Comparison of ENCODE assay signal across 21 mouse cellular contexts in the genomic region with DNA sequence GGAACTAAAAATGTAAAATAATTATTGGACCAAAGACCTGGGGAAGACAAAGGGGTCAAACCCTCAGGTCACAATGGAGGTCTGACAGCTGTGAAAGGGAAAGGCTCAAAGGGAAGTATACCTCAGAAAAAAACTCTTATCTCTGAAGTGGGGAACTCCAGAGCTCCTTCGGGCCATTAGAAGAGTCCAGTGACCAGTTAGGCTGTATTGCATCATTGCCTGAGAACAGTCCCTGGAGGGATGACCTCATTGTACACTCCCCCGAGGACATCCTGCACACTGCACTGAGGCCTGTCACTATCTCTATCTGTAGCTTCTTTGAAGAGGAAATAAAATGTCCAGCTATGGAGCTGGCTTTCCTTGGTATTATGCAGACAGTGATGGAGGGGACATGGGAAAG.
DNase-seq lines count a peak whose midpoint lies in the region; ATAC-seq and TF ChIP-seq lines count a peak whose summit lies in the region.
"Had no signal": no experiment of that assay in that cellular context is flagged by ENCODE, and none has a peak within 500 bp of the region (broad histone marks: within the 10 kb centered on the region; RNA-seq: fewer than 3 reads in every experiment).

No protein-coding gene starts in this region.

- H3K4me1 ChIP-seq in heart, embryonic 11.5 days (ENCODE audit: control insufficient read depth, insufficient read depth, low read length), result peaks cover 3% of the 10 kb centered on the region; the same call in 1 of the 2 replicates
- H3K4me1 ChIP-seq: embryonic facial prominence, embryonic 12.5 days; heart, embryonic 13.5 days; hindbrain, embryonic 13.5 days; intestine, embryonic 15.5 days; kidney, embryonic 15.5 days; midbrain, embryonic 10.5 days had no signal

- peak; percentile 7 for DNase-seq in heart, adult 8-10 months (ENCODE audit: low spot score)
- peak; percentile 4 for DNase-seq in adrenal gland, postnatal 25 days
- DNase-seq in retina, embryonic 14.5 days (ENCODE audit: low spot score), result peak; percentile 12
- no peak for DNase-seq in right cerebral cortex, postnatal 25 days
- DNase-seq in thymus, postnatal 25 days, result no peak
- DNase-seq: cerebellum, adult 2 months; forebrain, postnatal 0 days; gastrocnemius, adult 2 months; layer of hippocampus, postnatal 36 days; left cerebral cortex, postnatal 4 days; lung, adult 18-20 months; lung, postnatal 36 days; thymus, adult 2 months had no signal

- no peaks in the 10 kb centered on the region for H3K27me3 ChIP-seq in heart, embryonic 11.5 days (ENCODE audit: control insufficient read depth, insufficient read depth, low read length)
- H3K27me3 ChIP-seq in C2C12 (ENCODE audit: control insufficient read depth, insufficient read depth, insufficient read length), result no peaks in the 10 kb centered on the region
- H3K27me3 ChIP-seq: embryonic facial prominence, embryonic 12.5 days; heart, embryonic 13.5 days; hindbrain, embryonic 13.5 days; intestine, embryonic 15.5 days; kidney, embryonic 15.5 days had no signal

- H3K36me3 ChIP-seq in heart, embryonic 11.5 days (ENCODE audit: control insufficient read depth, insufficient read depth, low read length), result no peaks in the 10 kb centered on the region
- no peaks in the 10 kb centered on the region for H3K36me3 ChIP-seq in C2C12 (ENCODE audit: control insufficient read depth, insufficient read depth)
- H3K36me3 ChIP-seq: embryonic facial prominence, embryonic 12.5 days; heart, embryonic 13.5 days; hindbrain, embryonic 13.5 days; intestine, embryonic 15.5 days; kidney, embryonic 15.5 days; midbrain, embryonic 10.5 days had no signal

- no peak overlapping the region for H3K4me2 ChIP-seq in heart, embryonic 11.5 days
- H3K4me2 ChIP-seq: embryonic facial prominence, embryonic 12.5 days; heart, embryonic 13.5 days; hindbrain, embryonic 13.5 days; intestine, embryonic 15.5 days; kidney, embryonic 15.5 days had no signal

- H3K79me2 ChIP-seq in C2C12 (ENCODE audit: control insufficient read depth, insufficient read depth), result no peaks in the 10 kb centered on the region

- WGBS in heart, embryonic 11.5 days (ENCODE audit: insufficient replicate concordance), result 31% methylated on average over 2 of the region's 2 CpGs

- no peak for TF ChIP-seq CTCF in C2C12 (IDR thresholded peaks at IDR 0.05; ENCODE audit: control insufficient read depth, insufficient read depth, insufficient read length)

- H3K9ac ChIP-seq in heart, embryonic 11.5 days (ENCODE audit: low read depth, low read length), result no peak overlapping the region
- H3K9ac ChIP-seq: embryonic facial prominence, embryonic 12.5 days; forebrain, postnatal 0 days; heart, embryonic 13.5 days; hindbrain, embryonic 13.5 days; intestine, embryonic 15.5 days; kidney, embryonic 15.5 days had no signal

- H3K4me3 ChIP-seq in heart, embryonic 11.5 days (ENCODE audit: low read depth, low read length), result no peak overlapping the region
- no peak overlapping the region for H3K4me3 ChIP-seq in C2C12 (ENCODE audit: insufficient read depth, poor library complexity, severe bottlenecking)
- H3K4me3 ChIP-seq: embryonic facial prominence, embryonic 12.5 days; gastrocnemius, adult 2 months; heart, embryonic 13.5 days; hindbrain, embryonic 13.5 days; intestine, embryonic 15.5 days; kidney, embryonic 15.5 days; midbrain, embryonic 10.5 days had no signal

- H3K79me3 ChIP-seq in C2C12 (ENCODE audit: low read depth), result no peaks in the 10 kb centered on the region

- no peak overlapping the region for H3K27ac ChIP-seq in heart, embryonic 11.5 days (ENCODE audit: low read depth, low read length)
- H3K27ac ChIP-seq: embryonic facial prominence, embryonic 12.5 days; gastrocnemius, adult 2 months; heart, embryonic 13.5 days; hindbrain, embryonic 13.5 days; intestine, embryonic 15.5 days; kidney, embryonic 15.5 days; midbrain, embryonic 10.5 days had no signal

- H3ac ChIP-seq in C2C12 (ENCODE audit: control insufficient read depth, insufficient read length, low read depth), result no peak overlapping the region

- H3K9me3 ChIP-seq in heart, embryonic 11.5 days (replicated peaks; ENCODE audit: control insufficient read depth, low read length), result no peaks in the 10 kb centered on the region
- H3K9me3 ChIP-seq: embryonic facial prominence, embryonic 12.5 days; heart, embryonic 13.5 days; hindbrain, embryonic 13.5 days; intestine, embryonic 15.5 days; kidney, embryonic 15.5 days; midbrain, embryonic 10.5 days had no signal

- no peak for ATAC-seq in heart, embryonic 11.5 days (replicated peaks; ENCODE audit: insufficient number of reproducible peaks, low FRiP score, low TSS enrichment)
- ATAC-seq: forebrain, postnatal 0 days; intestine, embryonic 15.5 days had no signal

TF ChIP-seq in C2C12, 6 proteins besides CTCF, POLR2A, EP300 and RAD21:
- TF ChIP-seq USF1 (IDR thresholded peaks at IDR 0.05; ENCODE audit: low read depth) (no peak), CEBPB (IDR thresholded peaks at IDR 0.05; ENCODE audit: low read depth) (peak; percentile 83)

Comparison
In these comparisons a context has a peak if more than half of its experiments do, and no peak if none do; other contexts are left out.
1. DNase-seq: peak in heart, adult 8-10 months (single experiment), adrenal gland, postnatal 25 days (single experiment) and retina, embryonic 14.5 days (single experiment); none in right cerebral cortex, postnatal 25 days (single experiment) and thymus, postnatal 25 days (single experiment).